Mouse (Mus musculus) naive thymus-derived CD4-positive, alpha-beta T cell, adult 2 months (primary cell): ENCODE data around the gene Hoxa3.
A peak's percentile ranks its signal among the peaks of the same experiment; 100 is the strongest.

Source experiments
- DNase-seq: peaks from one replicate; pipeline ENCODE4 v3.0.0-alpha.2; 2011; ENCODE audit warnings: low read depth

The Hoxa3 gene

GRCm38 (mm10) chr6:52205221-52205620, 7.9 kb downstream of the Hoxa3 start:
- DNase-seq: no peak

GRCm38 (mm10) chr6:52204050-52204752, 8.9 kb downstream of the Hoxa3 start, which contains the start of gene Hoxa5:
TSS of gene Hoxa5 (minus strand) at chr6:52204587.
- DNase-seq: no peak

GRCm38 (mm10) chr6:52203371-52204049, 9.6 kb downstream of the Hoxa3 start:
- no peak for DNase-seq

- no peak for DNase-seq
Observed at GRCm38 (mm10) chr6:52203121-52203370, 10.1 kb downstream of the Hoxa3 start.

GRCm38 (mm10) chr6:52202362-52203120, 10.6 kb downstream of the Hoxa3 start:
- DNase-seq: no peak

- no peak for DNase-seq
Observed at GRCm38 (mm10) chr6:52201269-52201668, 11.9 kb downstream of the Hoxa3 start.

- DNase-seq: no peak
Observed at GRCm38 (mm10) chr6:52200751-52201250, 12.3 kb downstream of the Hoxa3 start.

- no peak for DNase-seq
Observed at GRCm38 (mm10) chr6:52200073-52200750, 12.9 kb downstream of the Hoxa3 start.

- no peak for DNase-seq
Observed at GRCm38 (mm10) chr6:52197271-52197670, 15.9 kb downstream of the Hoxa3 start.

GRCm38 (mm10) chr6:52196811-52197210, 16.3 kb downstream of the Hoxa3 start:
- no peak for DNase-seq

- DNase-seq: no peak
Observed at GRCm38 (mm10) chr6:52194690-52195089, 18.4 kb downstream of the Hoxa3 start.

- DNase-seq: peak; percentile 86
Observed at GRCm38 (mm10) chr6:52191860-52192550, 21.1 kb downstream of the Hoxa3 start.

GRCm38 (mm10) chr6:52190906-52191810, 22.0 kb downstream of the Hoxa3 start, which contains the start of gene Hoxa4:
TSS of gene Hoxa4 (minus strand) at chr6:52191753.
- DNase-seq: peak; percentile 27

GRCm38 (mm10) chr6:52190410-52190809, 22.7 kb downstream of the Hoxa3 start:
- DNase-seq: no peak

GRCm38 (mm10) chr6:52189909-52190308, 23.2 kb downstream of the Hoxa3 start:
- DNase-seq: peak; percentile 19

GRCm38 (mm10) chr6:52189172-52189591, 24.0 kb downstream of the Hoxa3 start:
- no peak for DNase-seq

GRCm38 (mm10) chr6:52186500-52186899, 26.6 kb downstream of the Hoxa3 start:
- no peak for DNase-seq

- DNase-seq: no peak
Observed at GRCm38 (mm10) chr6:52185834-52186233, 27.3 kb downstream of the Hoxa3 start.

- no peak for DNase-seq
Observed at GRCm38 (mm10) chr6:52185222-52185621, 27.9 kb downstream of the Hoxa3 start.

- DNase-seq: no peak
Observed at GRCm38 (mm10) chr6:52184668-52185067, 28.5 kb downstream of the Hoxa3 start.
